Mouse (Mus musculus) hindbrain, embryonic 11.5 days (tissue): Measurements from ENCODE around the gene Osgep. TPM values are rescaled to one million over a fixed set of nuclear protein-coding genes. Genes with fewer than 3 reads are reported as not detected.
"Not testable (repeated sequence)": the region's sequence is repeated elsewhere in the genome, so short reads cannot be mapped to it uniquely, and the experiment has no call there.

ENCODE experiments used
- ATAC-seq: fragments of 200-750 bp; cut with Nextera tagmentation; 2 replicates; pipeline ENCODE4 v1.8.0; 2017; ENCODE audit warnings: mild to moderate bottlenecking, moderate TSS enrichment, moderate library complexity; ENCODE audit not compliant: low FRiP score
- DNase-seq: peaks from one replicate; pipeline ENCODE4 v3.0.0-alpha.2; 2015; ENCODE audit warnings: low spot score
- H3K27ac ChIP-seq: fragments of 300-500 bp; sonication (generic); 2 replicates; pipeline ENCODE4 v1.5.1; 2014; ENCODE audit warnings: mild to moderate bottlenecking, low read depth, low read length
- H3K27me3 ChIP-seq: fragments of 300-500 bp; sonication (generic); 2 replicates; pipeline ENCODE4 v1.6.1; 2014; ENCODE audit warnings: mild to moderate bottlenecking, low read length, moderate library complexity, mixed read lengths; ENCODE audit not compliant: control insufficient read depth, insufficient read depth
- H3K36me3 ChIP-seq: fragments of 300-500 bp; sonication (generic); 2 replicates; pipeline ENCODE4 v1.6.1; 2014; ENCODE audit warnings: mild to moderate bottlenecking, low read length, moderate library complexity, mixed read lengths; ENCODE audit not compliant: control insufficient read depth, insufficient read depth
- H3K4me1 ChIP-seq: fragments of 300-500 bp; sonication (generic); replicated peaks from 2 replicates; pipeline ENCODE4 v1.6.1; 2014; ENCODE audit warnings: low read length, mixed read lengths; ENCODE audit not compliant: control insufficient read depth, insufficient read depth
- H3K4me2 ChIP-seq: fragments of 300-500 bp; sonication (generic); replicated peaks from 2 replicates; pipeline ENCODE4 v1.6.1; 2014; ENCODE audit warnings: mild to moderate bottlenecking, low read depth, low read length
- H3K4me3 ChIP-seq: fragments of 300-500 bp; sonication (generic); 2 replicates; pipeline ENCODE4 v1.5.1; 2014; ENCODE audit warnings: low read depth, low read length
- H3K9ac ChIP-seq: fragments of 300-500 bp; sonication (generic); 2 replicates; pipeline ENCODE4 v1.6.1; 2014; ENCODE audit warnings: low read depth, low read length
- H3K9me3 ChIP-seq: fragments of 300-500 bp; sonication (generic); 2 replicates; pipeline ENCODE4 v1.6.1; 2016; ENCODE audit warnings: low read length; ENCODE audit not compliant: control insufficient read depth
- WGBS: fragments of 180-500 bp; shearing (Covaris S2); extraction: QIAGEN DNeasy Blood & Tissue Kit; methylation state at CpG from one replicate; pipeline ENCODE4 v1.1.7; 2014; 5-methylcytosine and 5-hydroxymethylcytosine counted together
- polyA plus RNA-seq: library from polyadenylated mRNA; unstranded; fragments of >200 nt; fragmentation: Nextera tagmentation; extraction: Ambion mirVana; gene quantifications from 2 replicates; pipeline ENCODE4 v1.2.1, GENCODE M21; 2014

The Osgep gene
- polyA plus RNA-seq, 1 experiment from 2014 or later = 146 TPM

GRCm38 (mm10) chr14:50866966-50867365, 57.7 kb downstream of the Osgep start:
- no peak for ATAC-seq
- WGBS = 97% methylated on average over 3 of the region's 3 CpGs
- Histone ChIP-seq H3K9ac (no peak overlapping the region), H3K4me3 (no peak overlapping the region), H3K4me1 (no peaks in the 10 kb centered on the region), H3K4me2 (no peak overlapping the region), H3K36me3 (no peaks in the 10 kb centered on the region), H3K9me3 (no peaks in the 10 kb centered on the region), H3K27me3 (no peaks in the 10 kb centered on the region), H3K27ac (no peak overlapping the region)
- no peak for DNase-seq

- not testable (repeated sequence) for H3K4me3 ChIP-seq, H3K36me3 ChIP-seq, H3K27ac ChIP-seq, ATAC-seq, H3K27me3 ChIP-seq, H3K9me3 ChIP-seq, H3K4me2 ChIP-seq, H3K4me1 ChIP-seq, H3K9ac ChIP-seq, DNase-seq
These were observed 59.7 kb downstream of the Osgep start for GRCm38 (mm10) chr14:50865005-50865404.

GRCm38 (mm10) chr14:50862641-50863040, 62.1 kb downstream of the Osgep start:
- 92% methylated on average over 10 of the region's 10 CpGs for WGBS
- no peak for ATAC-seq

More at GRCm38 (mm10) chr14:50862641-50863040, 62.1 kb downstream of the Osgep start:
- no peak overlapping the region for H3K27ac ChIP-seq
- no peaks in the 10 kb centered on the region for H3K4me1 ChIP-seq
- no peak for DNase-seq
- no peak overlapping the region for H3K9ac ChIP-seq
- H3K36me3 ChIP-seq = no peaks in the 10 kb centered on the region
- H3K4me3 ChIP-seq = no peak overlapping the region
- H3K4me2 ChIP-seq = no peak overlapping the region
- no peaks in the 10 kb centered on the region for H3K9me3 ChIP-seq
- no peaks in the 10 kb centered on the region for H3K27me3 ChIP-seq

Other genes with a start within 250 kb of the Osgep start
- gene Olfr747, start 231.7 kb downstream of the Osgep start, polyA plus RNA-seq = not detected in 2 replicates
- gene Olfr748, start 217.5 kb downstream of the Osgep start, polyA plus RNA-seq = not detected in 2 replicates
- not detected in 2 replicates for gene Olfr749, start 179.8 kb downstream of the Osgep start, polyA plus RNA-seq
- 105 and 106 TPM in 2 replicates for gene Ttc5, start 139.4 kb downstream of the Osgep start, polyA plus RNA-seq
- gene Ccnb1ip1, start 117.2 kb downstream of the Osgep start, polyA plus RNA-seq = not detected in 2 replicates
- gene Parp2, start 117.1 kb downstream of the Osgep start, polyA plus RNA-seq = 63.6 and 66.0 TPM in 2 replicates
- gene Tep1, start 54.3 kb downstream of the Osgep start, polyA plus RNA-seq = 5.8 and 6.1 TPM in 2 replicates
- gene Klhl33, start 27.4 kb downstream of the Osgep start, polyA plus RNA-seq = 0.11 TPM in 1 of 2 replicates, not detected in the other
- gene Apex1, start 75 bp upstream of the Osgep start, polyA plus RNA-seq = 344 and 364 TPM in 2 replicates
- gene Pip4p1, start 6.0 kb upstream of the Osgep start, polyA plus RNA-seq = 53.8 and 55.6 TPM in 2 replicates
- 62.1 and 63.9 TPM in 2 replicates for gene Pnp, start 6.2 kb upstream of the Osgep start, polyA plus RNA-seq
- not detected in 2 replicates for gene Gm49342, start 19.6 kb upstream of the Osgep start, polyA plus RNA-seq
- 0.36 and 0.52 TPM in 2 replicates for gene Pnp2, start 31.1 kb upstream of the Osgep start, polyA plus RNA-seq
- not detected in 2 replicates for gene Rnase10, start 82.9 kb upstream of the Osgep start, polyA plus RNA-seq
- not detected in 2 replicates for gene Rnase9, start 117.0 kb upstream of the Osgep start, polyA plus RNA-seq
- gene Rnase11, start 125.3 kb upstream of the Osgep start, polyA plus RNA-seq = not detected in 2 replicates
- not detected in 2 replicates for gene Rnase12, start 132.8 kb upstream of the Osgep start, polyA plus RNA-seq
- gene Olfr750, start 149.5 kb upstream of the Osgep start, polyA plus RNA-seq = not detected in 2 replicates
- 17.3 and 19.2 TPM in 2 replicates for gene Rnase4, start 166.2 kb upstream of the Osgep start, polyA plus RNA-seq
- gene Ang, start 166.3 kb upstream of the Osgep start, polyA plus RNA-seq = 2.8 and 3.0 TPM in 2 replicates
- 0.15 and 0.24 TPM in 2 replicates for gene Eddm3b, start 189.5 kb upstream of the Osgep start, polyA plus RNA-seq
- gene Rnase6, start 199.0 kb upstream of the Osgep start, polyA plus RNA-seq = 0.24 TPM in 1 of 2 replicates, not detected in the other
- gene Rnase1, start 221.9 kb upstream of the Osgep start, polyA plus RNA-seq = 0.20 TPM in 1 of 2 replicates, not detected in the other
- gene Rnase2b, start 237.4 kb upstream of the Osgep start, polyA plus RNA-seq = not detected in 2 replicates